Mouse (Mus musculus): ENCODE results near the gene Chpt1. TPM values are rescaled to one million over a fixed set of nuclear protein-coding genes. Genes with fewer than 3 reads are reported as not detected.
A peak's percentile ranks its signal among the peaks of the same experiment; 100 is the strongest.

The Chpt1 gene
- polyA plus RNA-seq, 1 experiment from 2014 or later, result 16.5 TPM

GRCm38 (mm10) chr10:88514495-88514894 is 10.6 kb upstream of the Chpt1 start:
- H3K27ac ChIP-seq (ENCODE audit: low read length), result no peak overlapping the region
- no peaks in the 10 kb centered on the region for H3K36me3 ChIP-seq (ENCODE audit: control insufficient read depth, insufficient read depth, low read length)
- no peak overlapping the region for H3K9ac ChIP-seq (ENCODE audit: low read length)
- 35% methylated on average over 2 of the region's 2 CpGs for WGBS
- H3K27me3 ChIP-seq (ENCODE audit: control insufficient read depth, insufficient read depth, low read length), result no peaks in the 10 kb centered on the region
- no peak for ATAC-seq (ENCODE audit: insufficient read depth, low FRiP score)
- no peaks in the 10 kb centered on the region for H3K9me3 ChIP-seq (replicated peaks; ENCODE audit: control insufficient read depth, low read length)
- no peak overlapping the region for H3K4me2 ChIP-seq (ENCODE audit: low read depth, low read length)
- no peak overlapping the region for H3K4me3 ChIP-seq (replicated peaks; ENCODE audit: low read length)
- H3K4me1 ChIP-seq (ENCODE audit: control insufficient read depth, insufficient read depth, low read length), result peaks cover 5% of the 10 kb centered on the region; the same call in 1 of the 2 replicates

GRCm38 (mm10) chr10:88513574-88514135 is 9.8 kb upstream of the Chpt1 start:
- Histone ChIP-seq H3K27me3 (ENCODE audit: control insufficient read depth, insufficient read depth, low read length) (no peaks in the 10 kb centered on the region), H3K4me2 (ENCODE audit: low read depth, low read length) (no peak overlapping the region), H3K9ac (ENCODE audit: low read length) (no peak overlapping the region), H3K4me3 (replicated peaks; ENCODE audit: low read length) (no peak overlapping the region), H3K9me3 (replicated peaks; ENCODE audit: control insufficient read depth, low read length) (no peaks in the 10 kb centered on the region), H3K27ac (ENCODE audit: low read length) (no peak overlapping the region), H3K4me1 (ENCODE audit: control insufficient read depth, insufficient read depth, low read length) (peaks cover 5% of the 10 kb centered on the region; the same call in 1 of the 2 replicates), H3K36me3 (ENCODE audit: control insufficient read depth, insufficient read depth, low read length) (no peaks in the 10 kb centered on the region)
- ATAC-seq (ENCODE audit: insufficient read depth, low FRiP score), result no peak
- 75% methylated on average over 8 of the region's 8 CpGs for WGBS

- Histone ChIP-seq H3K27ac (ENCODE audit: low read length) (no peak overlapping the region), H3K9ac (ENCODE audit: low read length) (no peak overlapping the region), H3K9me3 (replicated peaks; ENCODE audit: control insufficient read depth, low read length) (no peaks in the 10 kb centered on the region), H3K4me1 (ENCODE audit: control insufficient read depth, insufficient read depth, low read length) (peaks cover 5% of the 10 kb centered on the region; the same call in 1 of the 2 replicates), H3K4me2 (ENCODE audit: low read depth, low read length) (no peak overlapping the region), H3K27me3 (ENCODE audit: control insufficient read depth, insufficient read depth, low read length) (no peaks in the 10 kb centered on the region), H3K4me3 (replicated peaks; ENCODE audit: low read length) (no peak overlapping the region), H3K36me3 (ENCODE audit: control insufficient read depth, insufficient read depth, low read length) (no peaks in the 10 kb centered on the region)
- no peak for ATAC-seq (ENCODE audit: insufficient read depth, low FRiP score)
- whole genome bisulfite sequencing, result 71% methylated on average over 9 of the region's 9 CpGs
These were observed 7.5 kb upstream of the Chpt1 start for GRCm38 (mm10) chr10:88511355-88511754.

- H3K9me3 ChIP-seq (replicated peaks; ENCODE audit: control insufficient read depth, low read length), result no peaks in the 10 kb centered on the region
- no peaks in the 10 kb centered on the region for H3K36me3 ChIP-seq (ENCODE audit: control insufficient read depth, insufficient read depth, low read length)
- no peak overlapping the region for H3K27ac ChIP-seq (ENCODE audit: low read length)
- ATAC-seq (ENCODE audit: insufficient read depth, low FRiP score), result no peak
- no peaks in the 10 kb centered on the region for H3K27me3 ChIP-seq (ENCODE audit: control insufficient read depth, insufficient read depth, low read length)
- no peak overlapping the region for H3K4me3 ChIP-seq (replicated peaks; ENCODE audit: low read length)
- 60% methylated on average over 12 of the region's 12 CpGs for WGBS
- H3K9ac ChIP-seq (ENCODE audit: low read length), result no peak overlapping the region
- H3K4me1 ChIP-seq (ENCODE audit: control insufficient read depth, insufficient read depth, low read length), result peaks cover 5% of the 10 kb centered on the region; the same call in 1 of the 2 replicates
- no peak overlapping the region for H3K4me2 ChIP-seq (ENCODE audit: low read depth, low read length)
These were observed 6.8 kb upstream of the Chpt1 start for GRCm38 (mm10) chr10:88510503-88511271.

- Histone ChIP-seq H3K36me3 (ENCODE audit: control insufficient read depth, insufficient read depth, low read length) (no peaks in the 10 kb centered on the region), H3K9me3 (replicated peaks; ENCODE audit: control insufficient read depth, low read length) (no peaks in the 10 kb centered on the region), H3K27me3 (ENCODE audit: control insufficient read depth, insufficient read depth, low read length) (no peaks in the 10 kb centered on the region), H3K4me2 (ENCODE audit: low read depth, low read length) (no peak overlapping the region), H3K4me1 (ENCODE audit: control insufficient read depth, insufficient read depth, low read length) (peaks cover 18% of the 10 kb centered on the region), H3K4me3 (replicated peaks; ENCODE audit: low read length) (no peak overlapping the region), H3K27ac (ENCODE audit: low read length) (no peak overlapping the region), H3K9ac (ENCODE audit: low read length) (no peak overlapping the region)
- WGBS, result 67% methylated on average over 7 of the region's 7 CpGs
- no peak for ATAC-seq (ENCODE audit: insufficient read depth, low FRiP score)
These were observed 3.8 kb upstream of the Chpt1 start for GRCm38 (mm10) chr10:88507691-88508143.

- Histone ChIP-seq H3K9me3 (replicated peaks; ENCODE audit: control insufficient read depth, low read length) (no peaks in the 10 kb centered on the region), H3K36me3 (ENCODE audit: control insufficient read depth, insufficient read depth, low read length) (no peaks in the 10 kb centered on the region), H3K4me3 (replicated peaks; ENCODE audit: low read length) (no peak overlapping the region), H3K27me3 (ENCODE audit: control insufficient read depth, insufficient read depth, low read length) (no peaks in the 10 kb centered on the region), H3K4me2 (ENCODE audit: low read depth, low read length) (no peak overlapping the region), H3K4me1 (ENCODE audit: control insufficient read depth, insufficient read depth, low read length) (peaks cover 21% of the 10 kb centered on the region), H3K27ac (ENCODE audit: low read length) (peak overlapping the region; percentile 33; the same call in 1 of the 2 replicates), H3K9ac (ENCODE audit: low read length) (no peak overlapping the region)
- ATAC-seq (ENCODE audit: insufficient read depth, low FRiP score), result no peak
- WGBS, result 63% methylated on average over 5 of the region's 5 CpGs
These were observed 1.4 kb upstream of the Chpt1 start for GRCm38 (mm10) chr10:88505256-88505655.

GRCm38 (mm10) chr10:88504481-88504880 is 608 bp upstream of the Chpt1 start:
- H3K4me3 ChIP-seq (replicated peaks; ENCODE audit: low read length), result peak overlapping the region; percentile 85; the same call in 1 of the 2 replicates
- peak overlapping the region; percentile 69 for H3K9ac ChIP-seq (ENCODE audit: low read length)
- H3K4me1 ChIP-seq (ENCODE audit: control insufficient read depth, insufficient read depth, low read length), result peaks cover 21% of the 10 kb centered on the region
- H3K36me3 ChIP-seq (ENCODE audit: control insufficient read depth, insufficient read depth, low read length), result no peaks in the 10 kb centered on the region
- no peak for ATAC-seq (ENCODE audit: insufficient read depth, low FRiP score)
- no peaks in the 10 kb centered on the region for H3K27me3 ChIP-seq (ENCODE audit: control insufficient read depth, insufficient read depth, low read length)
- H3K9me3 ChIP-seq (replicated peaks; ENCODE audit: control insufficient read depth, low read length), result no peaks in the 10 kb centered on the region
- WGBS, result 56% methylated on average over 3 of the region's 3 CpGs
- H3K27ac ChIP-seq (ENCODE audit: low read length), result peak overlapping the region; percentile 70
- H3K4me2 ChIP-seq (ENCODE audit: low read depth, low read length), result peak overlapping the region; percentile 92

GRCm38 (mm10) chr10:88502919-88503318 is 954 bp downstream of the Chpt1 start:
- H3K27ac ChIP-seq (ENCODE audit: low read length), result peak overlapping the region; percentile 52
- WGBS, result 30% methylated on average over 4 of the region's 4 CpGs
- no peak for ATAC-seq (ENCODE audit: insufficient read depth, low FRiP score)

More at GRCm38 (mm10) chr10:88502919-88503318, 954 bp downstream of the Chpt1 start:
- no peaks in the 10 kb centered on the region for H3K36me3 ChIP-seq (ENCODE audit: control insufficient read depth, insufficient read depth, low read length)
- peaks cover 21% of the 10 kb centered on the region for H3K4me1 ChIP-seq (ENCODE audit: control insufficient read depth, insufficient read depth, low read length)
- H3K9ac ChIP-seq (ENCODE audit: low read length), result peak overlapping the region; percentile 93
- H3K27me3 ChIP-seq (ENCODE audit: control insufficient read depth, insufficient read depth, low read length), result no peaks in the 10 kb centered on the region
- peak overlapping the region; percentile 92 for H3K4me2 ChIP-seq (ENCODE audit: low read depth, low read length)
- H3K9me3 ChIP-seq (replicated peaks; ENCODE audit: control insufficient read depth, low read length), result no peaks in the 10 kb centered on the region
- H3K4me3 ChIP-seq (replicated peaks; ENCODE audit: low read length), result peak overlapping the region; percentile 85

Measured in stomach, embryonic 16.5 days (tissue).